Mouse (Mus musculus): ENCODE measurements at regions not wholly inside any gene's neighbourhood (a gene's known extent, or its start where the extent isn't known, plus 50 kb on each side); places are given as distances from the start of the nearest gene placed in this dataset.

DNA sequence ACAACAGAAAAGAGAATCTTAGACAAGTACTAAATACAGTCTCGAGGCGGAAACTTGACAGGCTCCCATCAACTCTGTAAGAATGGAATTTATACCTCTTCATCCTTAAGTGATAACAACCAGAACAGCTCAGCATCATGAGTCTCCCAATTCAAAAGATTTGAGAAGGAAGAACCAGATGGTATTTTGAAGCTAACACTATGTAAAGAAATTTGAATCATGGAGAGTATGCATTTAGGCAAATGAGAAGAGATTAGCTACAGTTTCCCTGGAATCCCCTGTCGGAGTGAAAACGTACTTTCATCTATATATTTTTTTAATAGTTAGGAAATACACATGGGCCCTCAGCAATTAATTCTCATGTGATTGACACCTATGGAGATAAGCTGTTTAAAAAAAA is 140.9 kb downstream of the Nrip1 start:
- TF ChIP-seq CTCF (IDR thresholded peaks at IDR 0.05; ENCODE audit: borderline replicate concordance, insufficient read depth, low read length) (no peak), POLR2A (IDR thresholded peaks at IDR 0.05; ENCODE audit: low read depth, low read length) (no peak)
